Mouse (Mus musculus): ENCODE measurements around the gene Pdzd3. TPM values are rescaled to one million over a fixed set of nuclear protein-coding genes. Genes with fewer than 3 reads are reported as not detected.

Gene Pdzd3
- polyA plus RNA-seq, 1 experiment: 0.02 TPM

- Histone ChIP-seq H3K27me3 (ENCODE audit: control insufficient read depth, insufficient read depth, insufficient read length) (peaks cover 3% of the 10 kb centered on the region), H3K36me3 (ENCODE audit: control insufficient read depth, insufficient read depth) (no peaks in the 10 kb centered on the region), H3K4me3 (no peak overlapping the region), H3K79me2 (ENCODE audit: control insufficient read depth, insufficient read depth) (no peaks in the 10 kb centered on the region), H3K4me2 (ENCODE audit: low read depth) (no peak overlapping the region), H3ac (ENCODE audit: control insufficient read depth, insufficient read length) (no peak overlapping the region)
- TF ChIP-seq TCF12 (IDR thresholded peaks at IDR 0.05; ENCODE audit: insufficient read depth, poor library complexity, severe bottlenecking) (no peak), CEBPB (IDR thresholded peaks at IDR 0.05; ENCODE audit: insufficient read depth, poor library complexity, severe bottlenecking) (no peak), SRF (IDR thresholded peaks at IDR 0.05; ENCODE audit: control insufficient read depth, insufficient read length, low read depth) (no peak), REST (IDR thresholded peaks at IDR 0.05; ENCODE audit: insufficient read depth, insufficient read length) (no peak), MYOD1 (IDR thresholded peaks at IDR 0.05; ENCODE audit: control insufficient read depth in 1 of 3, insufficient read length in 2 of 3, low read depth in 2 of 3) (no peak), MAX (IDR thresholded peaks at IDR 0.05; ENCODE audit: low read depth) (no peak), USF1 (IDR thresholded peaks at IDR 0.05; ENCODE audit: low read depth) (no peak), E2F4 (IDR thresholded peaks at IDR 0.05; ENCODE audit: insufficient read depth) (no peak), POLR2A (IDR thresholded peaks at IDR 0.05; ENCODE audit: insufficient read length, low read depth) (no peak), TCF3 (IDR thresholded peaks at IDR 0.05; ENCODE audit: insufficient read length, low read depth) (no peak), POLR2AphosphoS2 (IDR thresholded peaks at IDR 0.05; ENCODE audit: insufficient read length, low read depth) (no peak), MYOG (IDR thresholded peaks at IDR 0.05; ENCODE audit: control insufficient read depth in 1 of 3, insufficient read depth in 1 of 3, insufficient read length in 2 of 3, low read depth in 2 of 3) (no peak)
Measured at GRCm38 (mm10) chr9:44269973-44270372, 18.7 kb upstream of the Pdzd3 start.

- Histone ChIP-seq H3K4me2 (ENCODE audit: low read depth) (no peak overlapping the region), H3K36me3 (ENCODE audit: control insufficient read depth, insufficient read depth) (no peaks in the 10 kb centered on the region), H3ac (ENCODE audit: control insufficient read depth, insufficient read length) (no peak overlapping the region), H3K4me3 (no peak overlapping the region), H3K79me2 (ENCODE audit: control insufficient read depth, insufficient read depth) (no peaks in the 10 kb centered on the region), H3K27me3 (ENCODE audit: control insufficient read depth, insufficient read depth, insufficient read length) (no peaks in the 10 kb centered on the region)
- TF ChIP-seq POLR2AphosphoS2 (IDR thresholded peaks at IDR 0.05; ENCODE audit: insufficient read length, low read depth) (no peak), TCF12 (IDR thresholded peaks at IDR 0.05; ENCODE audit: insufficient read depth, poor library complexity, severe bottlenecking) (no peak), POLR2A (IDR thresholded peaks at IDR 0.05; ENCODE audit: insufficient read length, low read depth) (no peak), E2F4 (IDR thresholded peaks at IDR 0.05; ENCODE audit: insufficient read depth) (no peak), USF1 (IDR thresholded peaks at IDR 0.05; ENCODE audit: low read depth) (no peak), TCF3 (IDR thresholded peaks at IDR 0.05; ENCODE audit: insufficient read length, low read depth) (no peak), MAX (IDR thresholded peaks at IDR 0.05; ENCODE audit: low read depth) (no peak), MYOG (IDR thresholded peaks at IDR 0.05; ENCODE audit: control insufficient read depth in 1 of 3, insufficient read depth in 1 of 3, insufficient read length in 2 of 3, low read depth in 2 of 3) (no peak), SRF (IDR thresholded peaks at IDR 0.05; ENCODE audit: control insufficient read depth, insufficient read length, low read depth) (no peak), CEBPB (IDR thresholded peaks at IDR 0.05; ENCODE audit: insufficient read depth, poor library complexity, severe bottlenecking) (no peak), REST (IDR thresholded peaks at IDR 0.05; ENCODE audit: insufficient read depth, insufficient read length) (no peak), MYOD1 (IDR thresholded peaks at IDR 0.05; ENCODE audit: control insufficient read depth in 1 of 3, insufficient read length in 2 of 3, low read depth in 2 of 3) (no peak)
Measured at GRCm38 (mm10) chr9:44269077-44269476, 17.8 kb upstream of the Pdzd3 start.

- Histone ChIP-seq H3K4me3 (peak within 1 kb of the TSS; percentile 20), H3K27me3 (ENCODE audit: control insufficient read depth, insufficient read depth, insufficient read length) (no peaks in the 10 kb centered on the region), H3K4me2 (ENCODE audit: low read depth) (peak within 1 kb of the TSS; percentile 66), H3ac (ENCODE audit: control insufficient read depth, insufficient read length) (peak within 1 kb of the TSS; percentile 93), H3K36me3 (ENCODE audit: control insufficient read depth, insufficient read depth) (no peaks in the 10 kb centered on the region), H3K79me2 (ENCODE audit: control insufficient read depth, insufficient read depth) (no peaks in the 10 kb centered on the region)
- TF ChIP-seq POLR2A (IDR thresholded peaks at IDR 0.05; ENCODE audit: insufficient read length, low read depth): no peak
- no peak for TF ChIP-seq USF1 (IDR thresholded peaks at IDR 0.05; ENCODE audit: low read depth)
- TF ChIP-seq TCF12 (IDR thresholded peaks at IDR 0.05; ENCODE audit: insufficient read depth, poor library complexity, severe bottlenecking): no peak
- no peak for TF ChIP-seq SRF (IDR thresholded peaks at IDR 0.05; ENCODE audit: control insufficient read depth, insufficient read length, low read depth)
- TF ChIP-seq E2F4 (IDR thresholded peaks at IDR 0.05; ENCODE audit: insufficient read depth): no peak
- TF ChIP-seq CEBPB (IDR thresholded peaks at IDR 0.05; ENCODE audit: insufficient read depth, poor library complexity, severe bottlenecking): no peak
- TF ChIP-seq TCF3 (IDR thresholded peaks at IDR 0.05; ENCODE audit: insufficient read length, low read depth): no peak
- TF ChIP-seq POLR2AphosphoS2 (IDR thresholded peaks at IDR 0.05; ENCODE audit: insufficient read length, low read depth): no peak
- no peak for TF ChIP-seq REST (IDR thresholded peaks at IDR 0.05; ENCODE audit: insufficient read depth, insufficient read length)
- TF ChIP-seq MAX (IDR thresholded peaks at IDR 0.05; ENCODE audit: low read depth): no peak
- TF ChIP-seq MYOG (IDR thresholded peaks at IDR 0.05; ENCODE audit: control insufficient read depth in 1 of 3, insufficient read depth in 1 of 3, insufficient read length in 2 of 3, low read depth in 2 of 3): no peak
- TF ChIP-seq MYOD1 (IDR thresholded peaks at IDR 0.05; ENCODE audit: control insufficient read depth in 1 of 3, insufficient read length in 2 of 3, low read depth in 2 of 3): no peak
Measured at GRCm38 (mm10) chr9:44268432-44268831, 17.2 kb upstream of the Pdzd3 start, which contains the start of gene Nlrx1. Gene Nlrx1, minus strand, starts transcription at chr9:44268599.

- H3K4me2 ChIP-seq (ENCODE audit: low read depth): peak overlapping the region; percentile 66
- H3K27me3 ChIP-seq (ENCODE audit: control insufficient read depth, insufficient read depth, insufficient read length): no peaks in the 10 kb centered on the region
- TF ChIP-seq REST (IDR thresholded peaks at IDR 0.05; ENCODE audit: insufficient read depth, insufficient read length) (no peak), POLR2AphosphoS2 (IDR thresholded peaks at IDR 0.05; ENCODE audit: insufficient read length, low read depth) (peak; percentile 72), MYOG (IDR thresholded peaks at IDR 0.05; ENCODE audit: control insufficient read depth in 1 of 3, insufficient read depth in 1 of 3, insufficient read length in 2 of 3, low read depth in 2 of 3) (peak in 1 of 3 experiments; percentile 6), MAX (IDR thresholded peaks at IDR 0.05; ENCODE audit: low read depth) (no peak), TCF12 (IDR thresholded peaks at IDR 0.05; ENCODE audit: insufficient read depth, poor library complexity, severe bottlenecking) (no peak), CEBPB (IDR thresholded peaks at IDR 0.05; ENCODE audit: insufficient read depth, poor library complexity, severe bottlenecking) (no peak), MYOD1 (IDR thresholded peaks at IDR 0.05; ENCODE audit: control insufficient read depth in 1 of 3, insufficient read length in 2 of 3, low read depth in 2 of 3) (no peak), POLR2A (IDR thresholded peaks at IDR 0.05; ENCODE audit: insufficient read length, low read depth) (peak; percentile 88)
- peak overlapping the region; percentile 20 for H3K4me3 ChIP-seq
- H3K36me3 ChIP-seq (ENCODE audit: control insufficient read depth, insufficient read depth): no peaks in the 10 kb centered on the region
- H3K79me2 ChIP-seq (ENCODE audit: control insufficient read depth, insufficient read depth): no peaks in the 10 kb centered on the region
- H3ac ChIP-seq (ENCODE audit: control insufficient read depth, insufficient read length): peak overlapping the region; percentile 93
Measured at GRCm38 (mm10) chr9:44268027-44268360, 16.7 kb upstream of the Pdzd3 start.

All from myocyte (in vitro differentiated cells).